Mouse (Mus musculus): ENCODE measurements at regions not wholly inside any gene's neighbourhood (a gene's known extent, or its start where the extent isn't known, plus 50 kb on each side); places are given as distances from the start of the nearest gene placed in this dataset.

DNA sequence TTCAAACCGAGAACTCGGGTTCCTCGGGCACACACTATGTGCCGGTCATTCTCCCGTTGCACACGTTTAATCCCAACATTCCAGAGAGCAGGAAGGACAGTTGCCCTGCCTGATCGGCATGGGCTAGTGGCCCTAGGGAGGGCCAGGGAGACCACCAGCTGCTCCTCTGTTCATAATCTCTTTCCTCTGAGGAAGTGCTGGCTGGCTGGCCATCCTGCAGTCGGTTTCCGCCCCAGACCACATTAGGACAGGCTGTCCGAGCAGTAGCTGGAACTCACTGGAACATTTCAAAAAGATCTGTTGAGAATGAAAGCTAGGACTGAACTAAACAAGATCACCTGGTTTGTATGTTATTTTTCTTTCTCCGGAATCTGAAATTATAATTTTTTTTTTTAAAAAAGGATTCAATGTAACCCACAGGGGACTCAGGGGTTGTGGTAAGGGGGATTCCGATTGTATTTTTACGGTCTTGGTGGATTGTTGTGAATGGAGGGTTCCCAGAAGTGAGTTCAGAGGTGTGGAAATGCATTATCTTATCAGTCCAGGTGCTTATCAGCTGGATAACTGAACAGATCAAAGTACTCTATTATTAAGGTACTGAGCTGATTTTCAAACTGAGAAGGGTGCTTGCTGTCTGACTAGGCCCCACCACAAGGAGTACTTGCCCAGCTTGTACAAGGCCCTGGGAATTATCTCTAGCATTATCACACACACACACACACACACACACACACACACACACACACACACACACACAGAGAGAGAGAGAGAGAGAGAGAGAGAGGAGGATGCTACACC, 131.4 kb downstream of the Ly86 start:
- TF ChIP-seq POLR2A (IDR thresholded peaks at IDR 0.05; ENCODE audit: low read depth, low read length), result no peak
- TF ChIP-seq CTCF (IDR thresholded peaks at IDR 0.05; ENCODE audit: borderline replicate concordance, insufficient read depth, low read length), result no peak

Data from embryonic fibroblast, embryonic 13.5 days (primary cell).